Mouse (Mus musculus) adrenal gland, postnatal 14 days (tissue): Measurements from ENCODE around the gene Ppm1a. TPM values are rescaled to one million over a fixed set of nuclear protein-coding genes. Genes with fewer than 3 reads are reported as not detected.

Experiments
- DNase-seq: peaks from one replicate; pipeline ENCODE4 v3.0.0; 2021; ENCODE audit warnings: mixed read lengths
- long read RNA-seq, 2 experiments: library from polyadenylated mRNA; stranded (forward); transcript quantifications; one replicate each; pipeline ENCODE4 v2.0.0; 2021
- total RNA-seq: library from RNA; stranded (reverse); gene quantifications from 2 replicates; pipeline ENCODE4 v1.2.3, GENCODE M21; 2021

Gene Ppm1a
- total RNA-seq = 244 and 247 TPM in 2 replicates
- long read RNA-seq, experiment 1, full-length matches to known transcripts = 234 of 280 reads
- long read RNA-seq, experiment 1, partial matches to known transcripts = 35 of 280 reads
- long read RNA-seq, experiment 1, other reads (novel, unspliced or antisense) = 11 of 280 reads
- long read RNA-seq, experiment 2, full-length matches to known transcripts = 129 of 150 reads
- long read RNA-seq, experiment 2, partial matches to known transcripts = 13 of 150 reads
- long read RNA-seq, experiment 2, other reads (novel, unspliced or antisense) = 8 of 150 reads

GRCm38 (mm10) chr12:72757086-72757485, at the start of gene Ppm1a:
Gene Ppm1a, plus strand, starts transcription at chr12:72757455.
- DNase-seq = no peak

- DNase-seq = no peak
Observed at GRCm38 (mm10) chr12:72709981-72710380, 47.3 kb upstream of the Ppm1a start.

- no peak for DNase-seq
Observed at GRCm38 (mm10) chr12:72714896-72715295, 42.4 kb upstream of the Ppm1a start.

GRCm38 (mm10) chr12:72715846-72716245, 41.4 kb upstream of the Ppm1a start:
- DNase-seq = no peak

- no peak for DNase-seq
Observed at GRCm38 (mm10) chr12:72719046-72719445, 38.2 kb upstream of the Ppm1a start.

- no peak for DNase-seq
Observed at GRCm38 (mm10) chr12:72719452-72720087, 37.7 kb upstream of the Ppm1a start.

GRCm38 (mm10) chr12:72721710-72722109, 35.5 kb upstream of the Ppm1a start:
- DNase-seq = peak; percentile 23

- DNase-seq = peak; percentile 94
Observed at GRCm38 (mm10) chr12:72723965-72724364, 33.3 kb upstream of the Ppm1a start.

- DNase-seq = no peak
Observed at GRCm38 (mm10) chr12:72727021-72727420, 30.2 kb upstream of the Ppm1a start.

- peak; percentile 37 for DNase-seq
Observed at GRCm38 (mm10) chr12:72727611-72728010, 29.6 kb upstream of the Ppm1a start.

- DNase-seq = no peak
Observed at GRCm38 (mm10) chr12:72734112-72734511, 23.1 kb upstream of the Ppm1a start.

GRCm38 (mm10) chr12:72741176-72741575, 16.1 kb upstream of the Ppm1a start:
- peak; percentile 57 for DNase-seq

- no peak for DNase-seq
Observed at GRCm38 (mm10) chr12:72744803-72745360, 12.4 kb upstream of the Ppm1a start.

GRCm38 (mm10) chr12:72745486-72745885, 11.8 kb upstream of the Ppm1a start:
- DNase-seq = no peak

GRCm38 (mm10) chr12:72748341-72748740, 8.9 kb upstream of the Ppm1a start:
- no peak for DNase-seq

- peak; percentile 59 for DNase-seq
Observed at GRCm38 (mm10) chr12:72748841-72749240, 8.4 kb upstream of the Ppm1a start.

- DNase-seq = no peak
Observed at GRCm38 (mm10) chr12:72749500-72749899, 7.8 kb upstream of the Ppm1a start.

GRCm38 (mm10) chr12:72750016-72750415, 7.2 kb upstream of the Ppm1a start:
- DNase-seq = no peak

- peak; percentile 52 for DNase-seq
Observed at GRCm38 (mm10) chr12:72750606-72751005, 6.6 kb upstream of the Ppm1a start.

GRCm38 (mm10) chr12:72757596-72757995, 341 bp downstream of the Ppm1a start:
- DNase-seq = no peak

GRCm38 (mm10) chr12:72759956-72760355, 2.7 kb downstream of the Ppm1a start:
- DNase-seq = no peak

- peak; percentile 98 for DNase-seq
Observed at GRCm38 (mm10) chr12:72760376-72761229, 3.3 kb downstream of the Ppm1a start.

GRCm38 (mm10) chr12:72761230-72761648, 4.0 kb downstream of the Ppm1a start:
- no peak for DNase-seq
